Mouse (Mus musculus): ENCODE measurements around the gene Med1.
A peak's percentile ranks its signal among the peaks of the same experiment; 100 is the strongest.
"Not testable (repeated sequence)": the region's sequence is repeated elsewhere in the genome, so short reads cannot be mapped to it uniquely, and the experiment has no call there.

Gene Med1

GRCm38 (mm10) chr11:98192901-98193805 lies at the start of gene Med1:
Gene Med1, minus strand, starts transcription at chr11:98193293.
- peak; percentile 94 to 95 for DNase-seq (ENCODE audit: low spot score in 2 of 2)

- no peak for DNase-seq (ENCODE audit: low spot score in 2 of 2)
Measured at GRCm38 (mm10) chr11:98238995-98239394, 45.9 kb upstream of the Med1 start.

GRCm38 (mm10) chr11:98238416-98238815 lies 45.3 kb upstream of the Med1 start:
- no peak for DNase-seq (ENCODE audit: low spot score in 2 of 2)

- DNase-seq (ENCODE audit: low spot score in 2 of 2): no peak
Measured at GRCm38 (mm10) chr11:98226349-98226748, 33.3 kb upstream of the Med1 start.

GRCm38 (mm10) chr11:98213311-98213710 lies 20.2 kb upstream of the Med1 start:
- no peak for DNase-seq (ENCODE audit: low spot score in 2 of 2)

GRCm38 (mm10) chr11:98209661-98210060 lies 16.6 kb upstream of the Med1 start:
- DNase-seq (ENCODE audit: low spot score in 2 of 2): not testable (repeated sequence)

GRCm38 (mm10) chr11:98206281-98206680 lies 13.2 kb upstream of the Med1 start:
- DNase-seq (ENCODE audit: low spot score in 2 of 2): not testable (repeated sequence)

- DNase-seq (ENCODE audit: low spot score in 2 of 2): no peak
Measured at GRCm38 (mm10) chr11:98205463-98205862, 12.4 kb upstream of the Med1 start.

GRCm38 (mm10) chr11:98203931-98204421 lies 10.9 kb upstream of the Med1 start:
- peak; percentile 13 to 21 for DNase-seq (ENCODE audit: low spot score in 2 of 2)

GRCm38 (mm10) chr11:98203351-98203911 lies 10.3 kb upstream of the Med1 start:
- peak; percentile 37 to 44 for DNase-seq (ENCODE audit: low spot score in 2 of 2)

- DNase-seq (ENCODE audit: low spot score in 2 of 2): peak; percentile 96 to 97
Measured at GRCm38 (mm10) chr11:98202641-98203350, 9.7 kb upstream of the Med1 start, which contains the start of gene Cdk12. Gene Cdk12, plus strand, starts transcription at chr11:98203059.

- peak; percentile 45 for DNase-seq (ENCODE audit: low spot score in 2 of 2)
Measured at GRCm38 (mm10) chr11:98201791-98202640, 8.9 kb upstream of the Med1 start.

- DNase-seq (ENCODE audit: low spot score in 2 of 2): no peak
Measured at GRCm38 (mm10) chr11:98190820-98191219, 2.3 kb downstream of the Med1 start.

GRCm38 (mm10) chr11:98187640-98188395 lies 5.3 kb downstream of the Med1 start:
- no peak for DNase-seq (ENCODE audit: low spot score in 2 of 2)

GRCm38 (mm10) chr11:98182149-98182548 lies 10.9 kb downstream of the Med1 start:
- DNase-seq (ENCODE audit: low spot score in 2 of 2): not testable (repeated sequence)

- DNase-seq (ENCODE audit: low spot score in 2 of 2): no peak
Measured at GRCm38 (mm10) chr11:98168400-98168799, 24.7 kb downstream of the Med1 start.

- DNase-seq (ENCODE audit: low spot score in 2 of 2): no peak
Measured at GRCm38 (mm10) chr11:98155094-98155493, 38.0 kb downstream of the Med1 start.

- no peak for DNase-seq (ENCODE audit: low spot score in 2 of 2)
Measured at GRCm38 (mm10) chr11:98150625-98151156, 42.4 kb downstream of the Med1 start.

GRCm38 (mm10) chr11:98149786-98150624 lies 43.1 kb downstream of the Med1 start, which contains the start of gene Fbxl20:
Gene Fbxl20, minus strand, starts transcription at chr11:98150403.
- DNase-seq (ENCODE audit: low spot score in 2 of 2): peak; percentile 69 to 79

Data from natural killer cell, adult 2 months (primary cell).